Mouse (Mus musculus) kidney, adult 11 months (tissue): ENCODE measurements around the gene Cd248.

Experiments
- DNase-seq: peaks from one replicate; pipeline ENCODE4 v3.0.0; 2022

Cd248 gene

GRCm38 (mm10) chr19:5108271-5108575 is 40.3 kb downstream of the Cd248 start:
- peak; percentile 63 for DNase-seq

- peak; percentile 78 for DNase-seq
Observed at GRCm38 (mm10) chr19:5108702-5109101, 40.8 kb downstream of the Cd248 start.

- no peak for DNase-seq
Observed at GRCm38 (mm10) chr19:5109659-5110453, 42.0 kb downstream of the Cd248 start.

GRCm38 (mm10) chr19:5113783-5114182 is 45.9 kb downstream of the Cd248 start:
- no peak for DNase-seq

GRCm38 (mm10) chr19:5117494-5118383 is 49.9 kb downstream of the Cd248 start:
- DNase-seq: peak; percentile 91

GRCm38 (mm10) chr19:5118384-5118698 is 50.5 kb downstream of the Cd248 start, which contains the start of gene Klc2:
Gene Klc2, minus strand, starts transcription at chr19:5118560.
- no peak for DNase-seq
